Mouse (Mus musculus) neural tube, embryonic 12.5 days (tissue): ENCODE data around the gene Ebi3. TPM values are rescaled to one million over a fixed set of nuclear protein-coding genes. Genes with fewer than 3 reads are reported as not detected.
"Not testable (repeated sequence)": the region's sequence is repeated elsewhere in the genome, so short reads cannot be mapped to it uniquely, and the experiment has no call there.

Experiments used
- ATAC-seq: fragments of 200-750 bp; cut with Nextera tagmentation; 2 replicates; pipeline ENCODE4 v1.8.0; 2017; ENCODE audit warnings: low read depth, mild to moderate bottlenecking, moderate TSS enrichment, moderate library complexity; ENCODE audit not compliant: low FRiP score
- H3K27ac ChIP-seq: fragments of 300-500 bp; sonication (generic); 2 replicates; pipeline ENCODE4 v1.5.1; 2016
- H3K27me3 ChIP-seq: fragments of 300-500 bp; sonication (generic); replicated peaks from 2 replicates; pipeline ENCODE4 v1.6.1; 2016; ENCODE audit warnings: mild to moderate bottlenecking
- H3K36me3 ChIP-seq: fragments of 300-500 bp; sonication (generic); 2 replicates; pipeline ENCODE4 v1.6.1; 2016; ENCODE audit warnings: mild to moderate bottlenecking
- H3K4me1 ChIP-seq: fragments of 300-500 bp; sonication (generic); 2 replicates; pipeline ENCODE4 v1.6.1; 2016
- H3K4me2 ChIP-seq: fragments of 300-500 bp; sonication (generic); replicated peaks from 2 replicates; pipeline ENCODE4 v1.6.1; 2016; ENCODE audit warnings: mild to moderate bottlenecking
- H3K4me3 ChIP-seq: fragments of 300-500 bp; sonication (generic); 2 replicates; pipeline ENCODE4 v1.5.1; 2016
- H3K9ac ChIP-seq: fragments of 300-500 bp; sonication (generic); 2 replicates; pipeline ENCODE4 v1.6.1; 2016; ENCODE audit warnings: mild to moderate bottlenecking
- H3K9me3 ChIP-seq: fragments of 300-500 bp; sonication (generic); 2 replicates; pipeline ENCODE4 v1.6.1; 2016; ENCODE audit warnings: mild to moderate bottlenecking
- WGBS: fragments of 180-500 bp; shearing (Covaris S2); methylation state at CpG from one replicate; pipeline ENCODE4 v1.1.7; 2016; 5-methylcytosine and 5-hydroxymethylcytosine counted together
- polyA plus RNA-seq: library from polyadenylated mRNA; unstranded; fragments of >200 nt; fragmentation: Nextera tagmentation; extraction: Ambion mirVana; gene quantifications from 2 replicates; pipeline ENCODE4 v1.2.1, GENCODE M21; 2016

The Ebi3 gene
- polyA plus RNA-seq, result 2.3 and 2.8 TPM in 2 replicates

DNA sequence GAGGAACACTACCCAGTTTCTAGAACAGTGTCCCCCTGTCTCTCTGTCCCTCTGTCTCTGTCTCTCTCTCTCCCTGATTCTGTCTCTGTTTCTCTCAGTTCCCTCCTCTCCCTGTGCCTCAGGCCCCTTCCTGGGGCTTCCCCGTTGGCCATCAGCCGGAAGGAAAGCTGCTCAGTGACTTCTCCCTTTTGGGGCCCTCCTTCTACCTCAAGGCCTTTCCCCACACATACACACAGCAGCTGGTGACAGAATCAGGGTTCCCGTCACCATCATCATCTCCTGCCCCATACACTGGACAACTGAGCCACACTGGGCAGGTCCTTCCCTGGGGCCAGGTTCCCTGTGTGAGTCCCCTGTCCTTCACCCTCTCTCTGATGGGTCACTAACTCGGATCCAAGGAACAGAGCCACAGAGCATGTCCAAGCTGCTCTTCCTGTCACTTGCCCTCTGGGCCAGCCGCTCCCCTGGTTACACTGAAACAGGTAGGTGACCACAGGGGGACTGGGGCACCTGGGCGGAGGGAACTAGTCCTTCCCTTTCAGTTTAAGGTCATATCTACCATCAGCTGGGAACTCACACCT, at the start of gene Ebi3:
Gene Ebi3 (plus strand): TSS at position 194 of the 581 bp plus-strand sequence.
- WGBS, result 75% methylated on average over 6 of the region's 6 CpGs

DNA sequence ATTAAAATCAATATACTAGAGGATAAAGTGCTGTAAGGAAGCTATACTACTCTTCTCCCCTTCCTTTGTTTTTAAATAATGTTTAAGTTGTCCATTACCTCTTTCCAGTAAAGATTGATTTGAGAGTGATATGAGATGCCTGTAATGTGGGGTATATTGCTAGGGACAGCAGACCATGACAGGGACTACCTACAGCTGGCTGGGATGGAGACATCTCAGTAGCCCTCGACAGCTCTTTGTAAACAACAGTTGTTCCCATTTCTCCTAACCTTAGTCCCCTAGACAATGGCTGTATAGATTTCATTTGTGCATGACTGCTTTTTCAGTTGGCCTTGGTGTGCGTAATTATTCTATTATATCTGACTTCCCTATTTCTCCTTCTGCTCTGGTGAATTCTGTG, 49.4 kb upstream of the Ebi3 start:
- no peaks in the 10 kb centered on the region for H3K4me1 ChIP-seq
- ATAC-seq, result no peak
- no peak overlapping the region for H3K4me2 ChIP-seq
- no peak overlapping the region for H3K4me3 ChIP-seq
- H3K36me3 ChIP-seq, result peaks cover 8% of the 10 kb centered on the region
- H3K9me3 ChIP-seq, result 0 out of 2 replicates have a peak, but pooled peaks cover under 1% of the 10 kb centered on the region
- no peak overlapping the region for H3K9ac ChIP-seq
- no peaks in the 10 kb centered on the region for H3K27me3 ChIP-seq
- no peak overlapping the region for H3K27ac ChIP-seq
- 64% methylated on average over 2 of the region's 2 CpGs for WGBS

More for the DNA sequence above, at the start of gene Ebi3:
- Histone ChIP-seq H3K27ac (no peak within 1 kb of the TSS), H3K27me3 (peaks cover 13% of the 10 kb centered on the region; the same call in 1 of the 2 replicates), H3K9ac (no peak within 1 kb of the TSS), H3K4me3 (no peak within 1 kb of the TSS), H3K9me3 (no peaks in the 10 kb centered on the region), H3K4me1 (peaks cover 12% of the 10 kb centered on the region), H3K36me3 (no peaks in the 10 kb centered on the region), H3K4me2 (no peak within 1 kb of the TSS)
- ATAC-seq, result no peak

DNA sequence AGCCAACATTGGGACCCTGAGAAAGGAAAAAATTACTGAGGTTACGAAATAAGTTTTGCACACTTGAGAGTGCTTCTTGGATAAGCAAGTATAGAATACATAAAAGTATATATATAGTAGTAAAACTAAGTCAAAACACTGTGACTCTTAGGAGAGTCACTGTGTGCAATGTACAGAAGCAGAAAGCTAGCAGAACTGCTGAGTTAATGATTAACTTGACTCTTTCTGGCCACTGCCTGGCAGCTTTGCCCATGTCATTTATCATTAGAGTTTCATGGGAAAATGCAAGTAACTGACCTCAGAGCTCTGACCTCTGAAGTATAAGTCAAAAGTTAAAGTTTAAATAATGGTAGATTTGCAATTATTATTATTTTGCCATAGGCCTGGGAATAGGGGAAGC, 48.8 kb upstream of the Ebi3 start:
- H3K27ac ChIP-seq, result no peak overlapping the region
- WGBS, result 90% methylated on average over 1 of the region's 1 CpGs
- H3K9me3 ChIP-seq, result no peaks in the 10 kb centered on the region
- H3K36me3 ChIP-seq, result peaks cover 3% of the 10 kb centered on the region; the same call in 1 of the 2 replicates
- H3K4me2 ChIP-seq, result no peak overlapping the region
- H3K9ac ChIP-seq, result no peak overlapping the region
- ATAC-seq, result no peak
- H3K4me1 ChIP-seq, result no peaks in the 10 kb centered on the region
- no peaks in the 10 kb centered on the region for H3K27me3 ChIP-seq
- H3K4me3 ChIP-seq, result no peak overlapping the region

DNA sequence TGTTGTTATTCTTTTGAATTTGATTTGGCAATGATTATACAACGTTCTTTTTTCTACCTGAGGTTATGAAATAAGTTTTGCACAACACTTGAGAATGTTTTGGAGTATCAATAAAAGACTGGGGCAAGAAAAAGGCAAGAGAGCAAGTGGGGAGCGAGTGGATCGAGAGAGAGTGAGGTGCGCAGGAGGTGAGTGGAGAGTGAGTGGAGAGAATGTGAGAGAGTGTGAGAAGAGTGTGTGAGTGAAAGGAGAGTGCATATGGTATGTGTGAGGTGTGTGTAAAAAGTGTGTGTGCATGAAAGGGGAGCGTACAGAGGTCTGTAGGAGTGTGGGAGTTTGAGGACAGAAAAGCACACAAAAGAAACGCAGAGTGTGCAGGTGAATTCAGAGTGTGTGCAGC, 48.3 kb upstream of the Ebi3 start:
- no peak overlapping the region for H3K4me3 ChIP-seq

DNA sequence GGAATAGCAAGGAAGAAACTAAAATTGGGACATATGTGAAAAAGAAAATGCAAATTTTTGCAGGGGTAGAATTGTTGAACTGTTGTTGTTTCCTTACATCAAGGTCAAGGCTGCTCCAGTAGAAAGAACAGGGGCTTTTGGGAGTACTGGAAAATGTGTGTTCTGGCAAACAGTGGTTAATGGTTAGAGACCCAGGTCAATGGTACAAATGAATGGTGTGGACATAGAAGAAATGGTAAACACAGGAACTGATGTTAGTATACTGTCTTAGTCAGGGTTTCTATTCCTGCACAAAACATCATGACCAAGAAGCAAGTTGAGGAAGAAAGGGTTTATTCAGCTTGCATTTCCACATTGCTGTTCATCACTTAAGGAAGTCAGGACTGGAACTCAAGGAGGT, 45.8 kb upstream of the Ebi3 start:
- Histone ChIP-seq H3K4me3 (no peak overlapping the region), H3K4me2 (no peak overlapping the region), H3K4me1 (no peaks in the 10 kb centered on the region), H3K9ac (no peak overlapping the region), H3K27me3 (no peaks in the 10 kb centered on the region), H3K9me3 (no peaks in the 10 kb centered on the region; the same call in 1 of the 2 replicates), H3K36me3 (no peaks in the 10 kb centered on the region), H3K27ac (no peak overlapping the region)
- no peak for ATAC-seq

More for the DNA sequence above, 48.3 kb upstream of the Ebi3 start:
- 67% methylated on average over 6 of the region's 6 CpGs for WGBS
- Histone ChIP-seq H3K9ac (no peak overlapping the region), H3K27me3 (no peaks in the 10 kb centered on the region), H3K4me1 (no peaks in the 10 kb centered on the region), H3K9me3 (no peaks in the 10 kb centered on the region), H3K36me3 (no peaks in the 10 kb centered on the region), H3K4me2 (no peak overlapping the region), H3K27ac (no peak overlapping the region)
- ATAC-seq, result no peak

DNA sequence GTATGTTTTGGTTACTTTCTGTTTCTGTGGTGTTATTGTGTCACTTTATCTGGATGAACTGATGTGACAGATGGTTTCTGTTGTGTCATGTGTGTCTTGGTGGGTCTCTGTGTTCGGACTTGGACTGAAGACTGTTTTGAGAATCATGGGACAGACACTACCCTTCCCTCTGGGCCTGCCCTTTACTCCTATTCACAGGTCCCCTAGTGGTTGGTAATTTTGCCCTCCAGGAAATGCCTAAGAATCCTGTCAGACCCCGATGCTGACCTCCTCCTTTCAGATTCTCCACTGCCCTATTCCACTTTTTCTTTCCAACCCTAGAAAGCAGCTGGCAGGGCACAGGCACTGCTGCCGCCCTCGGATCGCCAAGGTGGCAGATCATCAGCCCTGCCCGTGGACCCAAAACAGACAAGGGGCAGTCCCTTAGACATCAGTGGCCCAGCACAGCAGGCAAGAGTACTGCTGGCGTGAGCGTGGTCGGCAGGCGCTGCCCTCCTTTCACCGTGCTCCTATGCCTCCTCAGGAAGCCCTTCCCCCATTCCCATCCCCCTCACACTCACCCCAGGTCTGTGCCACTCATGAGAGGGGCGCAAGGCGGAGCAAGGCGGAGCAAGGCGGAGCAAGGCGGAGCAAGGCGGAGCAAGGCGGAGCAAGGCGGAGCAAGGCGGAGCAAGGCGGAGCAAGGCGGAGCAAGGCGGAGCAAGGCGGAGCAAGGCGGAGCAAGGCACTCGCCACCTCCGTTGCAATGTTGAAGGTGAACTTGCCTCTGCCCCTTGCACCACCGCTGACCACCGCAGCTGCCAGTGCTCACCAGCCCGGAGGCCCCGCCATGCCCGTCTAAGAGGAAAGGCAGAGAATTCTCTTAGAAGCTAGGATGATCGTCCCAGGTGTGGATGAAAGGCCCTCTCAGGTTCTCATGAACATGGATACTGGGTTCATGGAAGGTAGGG, 20.6 kb upstream of the Ebi3 start:
- peak; percentile 97 for ATAC-seq
- no peaks in the 10 kb centered on the region for H3K36me3 ChIP-seq
- H3K27me3 ChIP-seq, result no peaks in the 10 kb centered on the region
- H3K4me3 ChIP-seq, result peak overlapping the region; percentile 43
- peak overlapping the region; percentile 39; the same call in 1 of the 2 replicates for H3K27ac ChIP-seq
- 2% methylated on average over 33 of the region's 33 CpGs for WGBS
- peak overlapping the region; percentile 64 for H3K9ac ChIP-seq
- H3K9me3 ChIP-seq, result no peaks in the 10 kb centered on the region
- peak overlapping the region; percentile 61 for H3K4me2 ChIP-seq
- no peaks in the 10 kb centered on the region for H3K4me1 ChIP-seq

DNA sequence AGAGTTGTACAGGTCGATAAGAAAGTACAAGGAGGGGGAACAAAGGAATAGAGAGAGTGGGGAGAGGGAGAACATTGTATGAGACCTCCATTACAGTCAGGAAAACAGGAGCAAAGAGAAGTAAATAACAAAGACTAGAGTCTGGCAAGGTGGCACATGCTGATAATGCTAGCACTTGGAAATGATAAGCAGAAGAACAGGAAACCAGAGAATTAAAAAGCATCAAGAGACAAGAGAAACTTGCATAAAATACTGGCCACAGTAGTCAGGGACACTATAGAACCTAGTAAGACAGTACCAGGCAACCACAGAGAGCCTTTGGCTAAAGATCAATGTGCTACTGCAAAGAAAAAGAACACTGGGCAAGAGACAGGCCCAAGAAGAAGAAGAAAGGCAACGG, 19.8 kb upstream of the Ebi3 start:
- H3K9ac ChIP-seq, result no peak overlapping the region
- no peaks in the 10 kb centered on the region for H3K4me1 ChIP-seq

DNA sequence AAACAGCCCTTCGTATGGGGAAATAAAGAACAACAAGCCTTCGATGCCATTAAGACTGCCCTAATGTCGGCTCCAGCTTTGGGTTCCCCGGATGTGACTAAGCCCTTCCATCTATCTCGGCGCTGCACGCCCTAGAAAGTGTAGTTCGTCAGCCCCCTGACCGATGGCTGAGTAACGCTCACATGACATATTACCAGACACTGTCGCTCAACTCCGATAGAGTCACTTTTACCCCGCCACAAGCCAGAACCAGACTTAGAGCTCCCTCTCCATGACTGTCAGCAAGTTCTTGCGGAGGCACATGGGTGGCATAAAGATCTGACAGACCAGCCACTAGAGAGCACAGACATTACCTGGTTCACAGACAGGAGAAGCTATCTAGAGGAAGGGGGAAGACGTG, 19.2 kb upstream of the Ebi3 start:
- Histone ChIP-seq H3K36me3 (no peaks in the 10 kb centered on the region; the same call in 1 of the 2 replicates), H3K4me2 (peak overlapping the region; percentile 2; the same call in 1 of the 2 replicates), H3K4me1 (no peaks in the 10 kb centered on the region), H3K27me3 (no peaks in the 10 kb centered on the region), H3K4me3 (no peak overlapping the region), H3K9me3 (no peaks in the 10 kb centered on the region), H3K27ac (no peak overlapping the region), H3K9ac (no peak overlapping the region)
- no peak for ATAC-seq
- WGBS, result 96% methylated on average over 15 of the region's 15 CpGs

More for the DNA sequence above, 19.8 kb upstream of the Ebi3 start:
- no peaks in the 10 kb centered on the region for H3K36me3 ChIP-seq
- ATAC-seq, result no peak
- H3K4me3 ChIP-seq, result peak overlapping the region; percentile 43; the same call in 1 of the 2 replicates
- 0 out of 2 replicates have a peak overlapping the region, but pooled peaks have one; percentile 16 for H3K27ac ChIP-seq
- H3K9me3 ChIP-seq, result no peaks in the 10 kb centered on the region
- no peaks in the 10 kb centered on the region for H3K27me3 ChIP-seq
- 75% methylated on average over 2 of the region's 2 CpGs for WGBS
- H3K4me2 ChIP-seq, result peak overlapping the region; percentile 61

DNA sequence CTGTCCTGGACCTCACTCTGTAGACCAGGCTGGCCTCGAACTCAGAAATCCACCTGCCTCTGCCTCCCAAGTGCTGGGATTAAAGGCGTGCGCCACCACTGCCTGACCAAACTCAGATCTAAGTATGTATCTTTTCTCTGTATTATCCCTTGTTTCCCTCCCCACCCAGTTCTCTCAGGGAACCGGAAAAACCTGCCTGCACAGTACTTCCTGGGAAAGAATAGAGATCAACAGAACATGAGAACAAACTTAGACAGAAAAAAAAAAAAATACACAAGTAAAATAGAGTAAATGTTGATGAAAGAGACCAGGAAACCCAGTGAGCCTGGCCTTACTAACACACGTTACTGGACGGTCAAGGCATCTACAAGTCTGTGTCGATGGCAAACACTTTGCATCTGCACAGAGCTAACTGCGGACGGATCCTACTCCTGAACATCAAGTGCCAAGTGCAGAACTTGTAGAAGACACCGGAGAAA, 8.0 kb upstream of the Ebi3 start:
- WGBS, result 38% methylated on average over 10 of the region's 10 CpGs
- H3K4me1 ChIP-seq, H3K27me3 ChIP-seq, ATAC-seq, H3K9ac ChIP-seq, H3K27ac ChIP-seq, H3K36me3 ChIP-seq, H3K9me3 ChIP-seq: not testable (repeated sequence)
- Histone ChIP-seq H3K4me2 (peak overlapping the region; percentile 81), H3K4me3 (peak overlapping the region; percentile 51)

DNA sequence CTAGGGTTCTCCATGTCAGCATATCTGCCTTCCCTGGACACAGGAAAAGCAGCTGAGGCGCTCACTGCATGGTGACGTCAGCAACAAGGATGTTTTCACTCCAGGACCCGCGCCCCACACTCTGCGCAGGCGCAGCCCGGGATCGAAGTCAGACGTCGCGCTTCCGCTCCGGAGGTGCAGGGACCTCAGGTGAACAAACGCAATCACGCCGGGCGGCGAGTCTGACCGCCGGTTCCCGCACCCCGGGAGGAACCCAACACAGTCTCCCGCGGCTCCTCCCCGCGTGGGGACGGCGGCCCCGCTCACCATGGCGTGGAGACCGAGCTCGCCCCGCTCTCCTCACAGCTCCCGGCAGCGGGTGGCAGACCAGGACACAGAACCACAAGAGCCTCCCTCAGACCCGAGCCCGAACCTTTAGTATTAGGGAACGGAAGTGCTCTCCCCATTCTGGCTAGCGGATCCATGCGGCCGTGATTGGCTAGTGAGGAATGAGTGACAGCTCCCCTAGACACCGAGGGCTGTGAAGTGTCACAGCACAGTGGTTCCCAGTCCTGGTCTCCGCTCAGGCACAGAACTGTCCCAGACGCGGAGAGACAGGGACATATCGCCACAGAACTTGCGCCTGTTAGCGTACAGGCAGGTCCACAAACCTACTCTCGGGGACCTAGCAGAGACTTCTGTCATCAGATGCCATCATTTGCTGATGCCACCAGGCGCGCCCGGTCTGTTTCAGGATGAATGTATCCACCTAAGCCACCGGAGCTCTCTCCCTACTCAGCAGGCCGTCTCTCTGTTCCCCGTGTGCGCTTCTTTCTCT, 7.4 kb upstream of the Ebi3 start:
- H3K36me3 ChIP-seq, H3K4me1 ChIP-seq, H3K9me3 ChIP-seq, H3K27me3 ChIP-seq: not testable (repeated sequence)
- H3K27ac ChIP-seq, result peak overlapping the region; percentile 76
- H3K4me2 ChIP-seq, result peak overlapping the region; percentile 81
- peak; percentile 99 for ATAC-seq
- peak overlapping the region; percentile 65 for H3K9ac ChIP-seq
- WGBS, result under 1% methylated on average over 56 of the region's 56 CpGs
- H3K4me3 ChIP-seq, result peak overlapping the region; percentile 51

DNA sequence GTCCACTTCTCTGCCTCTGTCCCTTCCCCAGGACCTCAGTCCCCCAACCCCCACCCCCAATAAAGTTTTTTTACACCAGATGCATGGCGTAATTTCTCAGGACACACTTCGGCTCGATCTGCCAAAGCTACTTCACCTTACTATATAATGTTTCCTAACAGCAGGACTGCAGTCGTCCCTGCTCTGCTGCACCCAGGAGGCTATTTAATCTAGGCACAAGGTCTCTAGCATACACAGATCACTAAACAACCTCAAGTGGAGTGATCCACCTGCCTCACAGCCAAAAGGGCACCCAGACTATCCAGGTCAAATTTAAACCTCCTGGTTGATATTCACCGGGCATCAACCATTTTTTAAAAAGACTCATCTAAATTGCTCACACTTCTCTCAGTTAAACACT, 6.7 kb upstream of the Ebi3 start:
- Histone ChIP-seq H3K9me3 (no peaks in the 10 kb centered on the region), H3K27ac (0 out of 2 replicates have a peak overlapping the region, but pooled peaks have one; percentile 76), H3K36me3 (no peaks in the 10 kb centered on the region), H3K4me2 (peak overlapping the region; percentile 81), H3K27me3 (no peaks in the 10 kb centered on the region), H3K4me1 (peaks cover 5% of the 10 kb centered on the region; the same call in 1 of the 2 replicates), H3K9ac (peak overlapping the region; percentile 65; the same call in 1 of the 2 replicates), H3K4me3 (peak overlapping the region; percentile 51)
- WGBS, result 31% methylated on average over 5 of the region's 5 CpGs
- peak; percentile 15; the same call in 1 of the 2 replicates for ATAC-seq
